Mouse (Mus musculus): ENCODE data around the gene Kmt2d.
"Not testable (repeated sequence)": the region's sequence is repeated elsewhere in the genome, so short reads cannot be mapped to it uniquely, and the experiment has no call there.

GRCm38 (mm10) chr15:98918499-98918895 is 47.5 kb upstream of the Kmt2d start:
- TF ChIP-seq CTCF, POLR2A (IDR thresholded peaks at IDR 0.05; ENCODE audit: extremely low read depth, insufficient read depth, low read length): not testable (repeated sequence)
